Mouse (Mus musculus) ES-E14 (cell line): Measurements from ENCODE around the gene Lcorl.

Source experiments
- CHD2 ChIP-seq: IDR thresholded peaks from 2 replicates; pipeline ENCODE4 v1.6.1; 2014; ENCODE audit warnings: mild to moderate bottlenecking, low read depth, low read length, inconsistent platforms
- HCFC1 ChIP-seq: IDR thresholded peaks from 2 replicates; pipeline ENCODE4 v1.6.1; 2012; ENCODE audit warnings: low read length, inconsistent platforms, borderline replicate concordance; ENCODE audit not compliant: insufficient read depth
- MAFK ChIP-seq: IDR thresholded peaks from 2 replicates; pipeline ENCODE4 v1.6.1; 2014; ENCODE audit warnings: mild to moderate bottlenecking, low read depth, low read length, inconsistent platforms; ENCODE audit not compliant: insufficient read depth
- ZC3H11A ChIP-seq: IDR thresholded peaks from 2 replicates; pipeline ENCODE4 v1.6.1; 2012; ENCODE audit warnings: low read depth, mild to moderate bottlenecking, inconsistent platforms, low read length, borderline replicate concordance
- ZNF384 ChIP-seq: IDR thresholded peaks from 2 replicates; pipeline ENCODE4 v1.6.1; 2012; ENCODE audit warnings: low read depth, low read length, inconsistent platforms

DNA sequence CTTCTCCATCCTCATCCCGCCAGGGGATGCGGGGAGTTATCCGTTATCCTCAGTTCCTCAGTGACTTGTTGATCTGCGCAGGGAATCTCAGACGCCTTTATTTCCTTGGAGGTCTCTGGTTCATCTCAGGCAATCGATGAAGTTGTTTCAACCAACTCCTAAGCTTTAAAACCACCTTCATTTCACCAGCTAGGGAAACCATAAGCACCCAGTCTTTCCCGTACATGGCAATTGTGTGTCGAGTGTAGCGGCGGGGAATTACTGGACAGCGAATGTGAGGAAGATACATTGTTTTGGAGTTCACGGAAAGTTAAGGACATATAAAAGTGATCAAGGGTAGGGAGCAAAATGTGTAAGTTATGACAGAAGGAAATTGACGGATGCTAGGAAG is 187.1 kb downstream of the Lcorl start:
- TF ChIP-seq HCFC1 (no peak), MAFK (no peak), ZNF384 (no peak), ZC3H11A (no peak), CHD2 (no peak)
